Mouse (Mus musculus) mouse embryonic stem cell (cell line): ENCODE measurements around the gene E130218I03Rik.
"Not testable (repeated sequence)": the region's sequence is repeated elsewhere in the genome, so short reads cannot be mapped to it uniquely, and the experiment has no call there.

Experiments
- in situ Hi-C, 2 experiments: fragments of 300-500 bp; cut with MboI; formaldehyde crosslinking; loops; 1 replicate in 1 of 2; 3 replicates in 1 of 2; pipeline ENCODE4 v1.14.3; 2019 to 2020; ENCODE audit warnings: low sequenced_read_pairs in 2 of 2, low pct_unique_long_range_greater_than_20kb in 1 of 2, mixed read lengths in 1 of 2; ENCODE audit not compliant: unreplicated experiment in 1 of 2

Gene E130218I03Rik

DNA sequence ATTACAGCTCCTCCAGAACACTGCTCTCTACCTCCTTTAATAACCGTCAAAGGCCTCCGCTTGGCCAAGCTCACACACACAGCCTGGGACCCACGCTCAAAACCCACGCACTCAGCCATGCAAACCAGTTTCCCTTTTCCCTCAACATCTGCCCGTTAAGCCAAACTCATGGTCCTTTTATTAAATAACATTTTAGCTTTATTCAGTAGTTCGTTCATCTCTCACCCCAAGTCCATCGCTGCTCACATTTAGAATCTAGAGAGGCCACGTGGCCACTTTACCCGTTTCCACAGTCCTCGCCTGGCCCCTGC lies 7.4 kb downstream of the E130218I03Rik start:
- in situ Hi-C loops, result no loop called here

DNA sequence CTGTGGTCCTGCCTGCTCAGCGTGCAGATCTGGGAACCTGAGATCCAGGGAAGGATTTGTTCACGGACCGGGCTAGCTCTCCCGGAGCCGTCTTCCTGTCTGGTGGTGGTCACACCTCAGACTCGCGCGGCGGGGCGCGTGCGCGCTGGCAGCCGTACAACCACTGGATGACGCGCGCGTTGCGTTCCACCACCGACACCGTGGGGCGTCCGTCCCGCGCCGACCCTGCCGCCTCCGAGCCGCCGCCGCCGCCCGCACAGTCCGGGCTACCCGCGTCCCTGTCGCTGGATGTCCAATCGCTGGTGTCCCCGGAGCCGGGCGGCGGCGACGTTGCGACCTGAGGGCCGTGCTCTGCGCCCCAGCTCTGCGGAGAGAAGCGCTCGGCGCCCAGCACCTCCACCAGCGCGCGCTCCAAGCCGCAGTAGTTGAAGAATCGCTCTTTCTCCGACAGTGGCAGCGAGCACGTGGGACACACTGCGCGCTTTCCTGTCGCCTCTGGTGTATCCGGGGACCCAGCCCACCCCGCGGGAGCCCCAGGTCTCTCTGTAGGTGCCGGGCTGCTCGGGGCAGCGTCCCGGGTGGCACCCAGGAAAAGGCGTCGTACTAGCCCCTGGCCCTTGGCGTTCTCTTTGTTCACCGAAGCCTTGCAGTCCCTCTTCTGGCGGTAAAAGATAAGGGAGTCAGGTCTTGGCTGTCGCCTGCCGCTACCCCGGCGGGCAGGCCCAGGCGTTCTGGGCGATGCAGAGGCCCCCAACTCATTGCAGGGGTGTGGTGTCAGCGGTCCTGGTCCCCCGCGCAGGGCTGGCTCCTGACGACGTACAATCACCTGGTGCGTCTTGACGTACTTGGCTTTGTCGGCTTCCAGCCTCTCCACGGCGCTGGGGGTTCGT lies 8.0 kb downstream of the E130218I03Rik start:
- in situ Hi-C loops, result no loop called here

DNA sequence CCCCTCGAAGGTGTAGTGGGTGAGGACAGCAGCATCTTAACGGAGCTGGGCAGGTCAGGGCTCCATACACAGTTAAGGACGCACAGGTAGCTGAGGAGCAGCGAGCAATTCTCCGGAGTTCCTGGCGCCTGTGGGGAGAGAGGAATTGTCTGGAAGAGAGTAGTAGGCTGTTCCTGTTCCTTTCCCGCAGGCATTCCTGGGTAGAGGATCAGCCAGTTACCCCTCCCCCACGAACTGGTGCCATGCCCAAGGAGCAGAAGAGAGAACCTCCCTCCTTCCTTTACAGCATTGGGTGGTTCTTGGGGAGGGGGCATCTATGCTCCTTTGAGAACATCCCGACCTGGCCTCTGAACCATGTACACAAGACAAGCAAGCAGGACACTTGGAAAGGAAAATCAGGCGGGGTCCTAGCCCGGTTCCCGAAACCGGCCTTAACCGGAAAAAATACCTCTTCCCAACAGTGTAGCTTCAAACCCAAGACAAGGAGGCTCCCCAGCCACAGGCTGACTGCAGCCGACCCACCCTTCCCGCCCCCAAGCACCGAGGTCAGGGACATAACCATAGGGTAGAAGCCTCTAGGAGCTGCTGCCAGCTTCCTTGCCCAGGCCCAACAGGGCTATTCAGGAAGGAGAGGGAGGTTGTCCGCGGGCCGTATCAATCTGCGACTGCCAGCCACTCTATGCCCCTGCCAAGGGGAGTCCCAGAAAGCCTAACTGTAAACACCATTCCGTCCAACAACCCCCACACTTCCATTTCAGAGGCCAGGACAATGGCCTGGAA lies 8.9 kb downstream of the E130218I03Rik start:
- in situ Hi-C loops, result no loop called here

DNA sequence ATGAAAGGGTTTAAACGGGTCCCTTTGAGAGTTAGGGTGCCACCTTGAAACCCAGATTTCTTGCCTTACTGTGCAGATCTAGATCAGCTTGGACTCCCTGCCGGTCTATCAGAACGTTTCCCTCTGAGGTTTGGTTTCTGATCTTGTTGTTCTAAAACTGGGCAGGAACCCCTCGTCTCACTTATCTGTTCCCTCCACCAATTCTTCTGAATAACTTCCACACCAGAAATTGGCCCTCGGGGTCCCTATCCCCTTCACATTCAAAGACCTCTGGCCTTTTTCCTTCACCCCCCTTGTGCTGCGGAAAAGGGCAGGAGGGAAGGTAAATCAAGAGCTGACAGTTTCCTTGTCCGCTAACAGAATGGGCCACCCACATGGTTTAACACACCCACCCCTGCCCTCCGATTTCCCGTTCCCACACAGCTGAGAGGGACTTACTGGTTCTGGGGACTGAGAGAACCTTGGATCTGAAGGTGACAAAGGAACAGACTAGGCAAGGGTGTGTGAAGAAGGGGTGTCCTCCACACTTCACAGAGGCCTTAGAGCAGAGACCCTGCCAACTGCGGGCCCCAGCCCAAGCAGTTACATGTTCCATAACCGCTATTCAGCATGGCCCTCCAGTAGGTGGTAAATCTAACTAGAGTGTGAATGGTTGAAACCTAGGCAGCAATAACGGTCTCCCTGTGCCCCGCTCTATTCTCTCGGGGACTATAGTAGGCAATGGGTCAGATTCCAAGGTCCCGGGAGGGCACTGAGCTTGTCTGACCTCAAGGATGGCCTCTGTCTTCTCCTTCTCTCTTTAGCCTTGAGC lies 9.7 kb downstream of the E130218I03Rik start:
- in situ Hi-C loops, result no loop called here

DNA sequence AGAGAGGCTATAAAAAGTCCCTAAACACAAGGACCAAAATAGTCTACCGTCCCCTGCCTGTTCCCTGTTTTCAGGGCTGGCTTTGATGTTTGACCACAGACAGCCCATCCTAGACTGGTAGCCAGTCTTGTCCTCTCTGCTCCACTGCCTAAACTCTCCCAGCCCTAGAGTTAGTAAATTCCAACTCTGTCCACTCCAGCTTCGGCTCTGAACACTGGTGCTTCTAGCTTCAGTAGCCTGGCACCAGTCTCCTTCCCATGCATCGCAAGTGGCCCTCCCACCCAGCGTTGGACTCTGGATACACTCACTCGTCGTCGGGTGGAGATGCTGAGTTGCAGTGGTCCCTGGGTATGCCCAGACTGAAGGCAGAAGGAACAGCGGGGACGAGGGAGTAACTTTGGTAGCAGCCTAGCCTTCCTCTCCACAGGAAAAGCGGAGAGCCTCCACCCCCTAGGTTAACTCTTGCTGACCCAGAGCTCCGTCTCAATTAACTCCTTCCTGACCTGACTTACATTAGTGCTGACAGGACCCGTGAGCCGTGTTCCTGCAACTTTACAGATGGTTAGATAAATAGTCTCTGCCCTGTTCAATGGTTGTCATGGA lies 10.4 kb downstream of the E130218I03Rik start, which contains the start of gene Grrp1:
Gene Grrp1 (minus strand): TSS at position 385 of the 603 bp plus-strand sequence.
- in situ Hi-C loops, result no loop called here

DNA sequence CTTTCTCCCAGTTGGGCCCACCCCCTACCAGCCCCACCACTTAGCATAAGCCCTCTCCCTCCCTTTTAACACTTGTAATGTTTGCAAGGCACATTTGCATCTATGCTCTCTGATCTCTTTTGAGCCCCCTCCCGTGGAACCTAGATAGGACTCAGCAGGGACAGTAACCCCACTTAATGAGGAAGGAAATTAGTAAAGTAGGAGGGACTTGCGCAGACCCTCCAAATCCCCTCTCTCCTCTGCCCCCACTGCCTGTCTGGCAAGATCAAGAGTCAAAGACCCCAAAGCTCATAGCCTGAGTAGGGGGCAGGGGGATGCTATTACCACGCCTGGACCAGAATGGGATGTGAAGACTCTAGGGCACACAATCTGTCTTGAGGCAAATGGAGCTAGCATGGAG lies 11.4 kb downstream of the E130218I03Rik start:
- in situ Hi-C loops, result no loop called here

DNA sequence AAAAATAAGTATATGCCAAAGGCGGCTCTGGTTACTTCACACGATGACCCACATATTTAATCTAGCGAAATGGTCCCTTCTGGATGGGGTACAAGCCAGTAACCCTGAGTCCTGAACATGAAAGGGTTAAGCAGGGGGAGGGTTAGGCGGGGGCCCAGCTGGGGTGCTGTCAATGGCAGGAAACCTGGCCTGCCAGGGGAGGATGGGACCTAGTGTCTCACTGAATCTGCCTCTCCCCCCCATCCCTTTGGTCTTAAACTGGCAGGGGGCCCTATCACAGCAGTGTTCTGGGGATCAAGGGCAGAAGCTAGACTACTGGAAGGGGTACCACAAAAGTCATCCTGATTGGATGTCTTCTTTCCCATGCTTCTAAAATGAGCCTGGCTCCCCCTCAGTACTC lies 12.4 kb downstream of the E130218I03Rik start:
- in situ Hi-C loops, result no loop called here

DNA sequence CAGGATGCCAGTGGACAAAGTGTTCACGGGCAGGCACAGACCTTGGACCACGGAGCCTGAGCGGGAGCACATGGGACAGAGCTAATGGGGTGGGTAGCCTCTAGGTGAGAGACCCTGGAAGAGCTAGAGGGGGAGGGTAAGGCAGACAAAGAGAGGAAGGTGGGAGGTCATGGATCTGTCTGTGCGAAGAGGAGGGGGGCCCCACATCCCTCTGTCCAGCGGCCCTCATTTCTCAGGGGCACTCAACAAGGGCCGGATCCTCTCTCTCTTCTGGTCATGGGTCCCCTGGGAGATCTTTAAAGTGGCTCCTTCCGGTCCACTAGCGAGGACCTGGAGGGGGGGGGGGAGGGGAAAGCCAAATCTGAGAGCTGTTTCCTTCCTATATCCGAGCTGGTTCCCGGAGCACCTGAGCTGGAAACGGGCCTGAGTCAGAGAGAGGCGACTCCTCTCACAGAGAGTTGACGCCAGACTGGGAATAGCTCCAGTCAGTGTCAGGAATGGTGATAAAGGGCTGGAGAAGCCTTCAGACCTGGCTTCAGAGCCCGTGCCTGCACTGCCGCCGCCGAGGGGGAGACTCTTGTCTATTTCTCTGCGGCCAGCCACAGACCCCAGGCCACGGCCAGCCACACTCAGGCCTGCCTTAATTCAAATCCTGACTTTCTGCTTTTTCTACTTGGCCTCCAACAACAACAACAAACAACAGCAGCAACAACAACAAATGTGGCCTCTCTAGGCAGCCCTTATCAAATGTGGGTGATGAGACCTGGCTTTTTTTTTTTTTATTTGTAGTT lies 13.1 kb downstream of the E130218I03Rik start:
- in situ Hi-C loops, result no loop called here

DNA sequence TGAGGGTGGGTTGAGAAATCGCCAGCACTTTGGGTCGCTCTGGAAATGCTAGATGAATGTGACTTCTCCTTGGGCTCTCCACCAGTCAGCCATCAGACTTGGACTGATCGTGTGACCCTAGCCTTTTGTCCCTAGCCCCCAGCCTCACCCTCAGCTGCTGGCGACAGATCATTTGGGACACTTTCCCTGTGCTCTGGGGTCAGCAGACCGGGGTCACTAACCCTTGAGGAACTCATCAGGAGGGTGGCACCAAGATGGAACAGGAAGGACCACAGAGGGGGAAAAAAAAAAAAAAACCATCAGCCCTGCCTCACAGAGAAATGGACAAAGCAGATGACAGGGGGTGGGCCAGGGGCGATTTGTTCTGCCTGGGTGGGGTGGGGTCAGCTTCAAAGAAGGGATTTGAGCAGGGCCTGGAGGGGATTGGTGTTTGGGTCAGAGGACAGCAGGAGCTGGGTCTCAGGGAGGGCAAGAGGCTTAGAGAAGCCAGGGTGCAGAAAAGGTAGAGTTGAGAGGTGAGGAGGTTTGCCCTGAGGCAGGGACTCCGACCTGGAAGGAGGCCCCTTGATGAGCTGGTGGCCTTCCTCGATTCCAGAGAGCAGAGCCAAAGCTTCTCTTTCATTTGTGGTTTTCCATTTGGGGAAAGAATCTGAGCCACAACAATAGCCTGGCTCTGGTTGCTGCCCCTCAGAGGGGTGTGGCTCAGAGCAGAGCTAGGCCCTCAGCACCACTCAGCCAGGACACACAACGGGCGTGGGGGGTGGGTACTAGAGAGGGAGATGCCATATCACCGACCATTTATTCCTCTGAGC lies 13.9 kb downstream of the E130218I03Rik start:
- in situ Hi-C loops, result no loop called here

DNA sequence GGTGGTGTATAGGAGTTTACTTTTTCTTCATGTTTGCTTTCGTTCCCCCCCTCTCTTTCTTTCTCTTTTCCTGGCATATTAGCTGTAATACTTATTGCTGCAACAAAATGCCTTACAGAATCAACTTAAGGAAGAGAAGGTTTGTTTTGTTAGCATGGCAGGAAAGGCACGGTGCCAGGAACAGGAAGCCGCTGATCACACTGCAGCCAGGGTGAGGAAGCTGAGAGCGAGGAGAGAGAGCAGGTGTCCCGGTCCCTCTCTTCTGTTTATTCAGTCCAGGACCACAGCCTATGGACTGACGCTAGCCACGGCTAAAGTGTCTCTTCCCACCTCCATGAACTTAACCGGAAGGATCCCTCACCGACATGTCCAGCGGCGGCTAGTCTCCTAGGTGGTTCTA lies 14.9 kb downstream of the E130218I03Rik start:
- in situ Hi-C loops, result no loop called here

DNA sequence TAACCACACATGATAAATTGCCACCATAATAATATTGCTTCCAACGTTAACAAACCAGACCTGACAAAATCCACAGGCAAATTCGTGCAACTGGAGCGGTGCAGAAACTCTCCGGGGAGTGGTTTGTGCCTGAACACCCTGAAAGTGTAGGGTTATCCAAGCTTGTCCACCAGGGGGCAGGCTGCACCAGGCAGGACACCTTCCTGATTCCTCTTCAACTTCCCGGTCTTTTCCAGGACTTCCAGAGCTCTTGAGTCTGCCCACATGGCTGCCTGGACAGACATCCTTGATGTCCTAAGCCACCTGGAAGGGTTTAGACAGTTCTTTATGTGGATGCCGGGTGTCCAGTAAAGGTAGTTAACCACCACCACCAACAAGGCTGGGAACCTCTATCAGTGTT lies 19.7 kb downstream of the E130218I03Rik start:
- in situ Hi-C loops, result no loop called here

DNA sequence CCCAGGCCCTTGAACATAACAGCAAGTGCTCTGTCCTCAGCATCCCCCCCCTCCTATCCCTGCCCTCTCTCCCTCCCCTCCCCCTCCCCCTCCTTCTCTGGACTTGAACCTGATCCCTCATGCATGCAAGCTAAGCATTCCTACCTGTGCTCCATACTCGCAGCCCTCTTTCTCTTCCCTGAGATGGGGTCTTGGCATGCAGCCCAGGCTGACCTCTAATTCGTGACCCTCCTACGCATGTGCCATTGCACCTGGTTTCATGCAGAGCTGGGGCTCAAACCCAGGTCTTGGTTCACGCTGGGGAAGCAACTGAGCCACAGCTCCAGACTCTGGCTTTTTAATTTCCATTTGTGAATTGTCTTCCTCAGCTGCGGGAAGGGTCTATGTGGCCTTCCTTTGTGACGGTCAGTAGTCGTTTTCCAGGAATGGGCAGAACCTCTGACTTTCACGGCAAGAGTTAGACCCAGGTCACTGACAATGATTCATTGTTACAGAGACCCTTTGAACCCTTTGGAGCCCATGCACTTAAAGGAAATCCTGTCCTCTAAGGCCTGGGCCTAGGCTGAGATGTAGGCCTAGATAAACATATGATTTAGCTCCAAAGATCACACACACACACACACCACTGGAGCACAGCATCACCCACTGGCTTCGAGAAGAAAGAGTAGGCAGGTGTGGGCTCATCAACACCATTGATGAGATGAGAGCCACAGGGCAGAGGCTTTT lies 22.6 kb downstream of the E130218I03Rik start:
- in situ Hi-C loops, result no loop called here

DNA sequence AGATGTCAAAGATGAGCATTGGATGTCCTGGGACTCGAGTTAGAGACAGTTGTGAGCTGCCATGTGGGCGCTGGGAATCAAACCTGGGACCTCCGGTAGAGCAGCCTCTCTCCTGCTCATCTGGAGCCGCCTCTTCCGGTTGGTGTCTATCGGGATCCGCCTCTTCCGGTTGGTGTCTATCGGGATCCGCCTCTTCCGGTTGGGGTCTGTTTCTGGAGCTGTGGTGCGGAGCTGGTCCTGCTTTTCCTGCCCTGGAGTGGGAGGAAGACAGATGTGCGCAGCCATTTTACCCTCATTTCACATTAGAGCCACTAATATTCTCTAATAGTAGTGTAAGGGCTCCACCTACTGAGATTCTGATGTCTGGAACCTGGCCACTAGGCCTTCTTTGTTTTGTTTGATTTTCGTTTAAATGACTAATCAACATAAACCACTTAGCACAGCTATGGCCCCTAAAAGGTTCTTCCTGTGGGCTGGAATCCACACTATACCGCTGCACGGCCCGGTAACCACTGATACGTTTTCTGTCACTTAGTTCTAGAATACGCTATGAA lies 24.7 kb downstream of the E130218I03Rik start:
- in situ Hi-C loops, result no loop called here

DNA sequence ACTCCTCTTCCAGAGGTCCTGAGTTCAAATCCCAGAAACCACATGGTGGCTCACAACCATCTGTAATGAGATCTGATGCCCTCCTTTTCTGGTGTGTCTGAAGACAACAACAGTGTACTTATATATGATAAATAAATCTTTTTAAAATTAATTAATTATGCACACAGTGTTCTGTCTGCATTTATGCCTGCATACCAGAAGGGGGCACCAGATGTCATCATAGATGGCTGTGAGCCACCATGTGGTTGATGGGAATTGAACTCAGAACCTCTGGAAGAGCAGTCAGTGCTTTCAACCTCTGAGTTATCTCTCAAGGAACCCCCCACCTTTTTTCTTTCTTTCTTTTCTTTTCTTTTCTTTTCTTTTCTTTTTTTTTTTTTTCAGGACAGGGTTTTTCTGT lies 26.2 kb downstream of the E130218I03Rik start:
- in situ Hi-C loops, result not testable (repeated sequence)

DNA sequence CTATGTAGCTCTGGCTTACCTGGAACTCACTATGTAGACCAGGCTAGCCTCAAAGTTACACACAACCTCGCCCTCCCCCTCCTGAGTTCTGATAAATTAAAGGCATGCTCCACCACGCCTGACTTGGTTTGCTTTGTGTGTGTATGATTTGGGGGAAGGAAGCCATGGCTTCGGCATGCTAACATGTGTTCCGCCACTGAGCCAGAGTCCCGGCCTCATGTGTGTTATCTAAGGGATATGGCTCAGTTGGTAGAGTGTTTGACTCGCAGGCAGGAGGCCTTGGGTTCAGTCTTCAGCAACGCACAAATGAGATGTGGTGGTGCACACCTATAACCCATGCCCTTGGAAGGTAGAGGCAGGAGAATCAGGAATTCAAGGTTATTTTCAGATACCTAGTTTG lies 28.5 kb downstream of the E130218I03Rik start:
- in situ Hi-C loops, result no loop called here

DNA sequence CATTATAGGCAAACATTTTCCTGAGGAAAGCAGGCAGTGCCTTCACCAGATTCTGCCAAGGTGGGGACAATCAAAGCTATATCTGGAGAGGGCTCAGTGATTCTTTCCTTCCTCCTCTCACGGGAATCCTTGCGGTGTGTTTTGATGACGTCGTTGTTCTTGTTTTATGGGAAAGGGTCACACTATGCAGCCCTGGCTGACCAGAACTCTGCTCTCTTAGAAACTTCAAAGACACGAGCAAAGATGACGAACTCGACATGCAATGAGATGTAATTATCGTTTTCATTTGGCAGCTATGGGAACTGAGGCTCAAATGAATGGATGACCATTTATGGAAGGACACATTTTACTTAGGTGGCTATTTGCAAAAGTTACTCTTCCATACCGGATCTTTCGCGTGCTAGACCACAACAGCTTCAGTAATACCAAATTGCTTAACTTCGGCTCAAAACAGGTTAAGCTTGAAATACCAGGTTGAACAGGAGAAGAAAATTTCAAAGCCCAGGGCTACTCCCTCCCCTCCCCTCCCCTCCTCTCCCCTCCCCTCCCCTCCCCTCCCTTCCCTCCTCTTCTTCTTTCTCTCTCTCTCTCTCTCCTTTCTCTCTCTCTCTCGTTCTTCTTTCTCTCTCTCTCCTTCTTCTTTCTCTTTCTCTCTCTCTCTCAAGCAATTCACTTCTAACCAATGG lies 29.4 kb downstream of the E130218I03Rik start:
- in situ Hi-C loops, result no loop called here
